In genomic region chr17:43820904-43821303, GRCm38 (mm10) we compare ENCODE assay signal across 17 mouse cellular contexts. TPM values are rescaled to one million over a fixed set of nuclear protein-coding genes. Genes with fewer than 3 reads are reported as not detected.
DNase-seq lines count a peak whose midpoint lies in the region; ATAC-seq lines count a peak whose summit lies in the region.
"Had no signal": no experiment of that assay in that cellular context is flagged by ENCODE, and none has a peak within 500 bp of the region (broad histone marks: within the 10 kb centered on the region; RNA-seq: fewer than 3 reads in every experiment).

No protein-coding gene starts in this region.

- no peak overlapping the region for H3K9ac ChIP-seq in forebrain, embryonic 15.5 days (replicated peaks)
- H3K9ac ChIP-seq in forebrain, embryonic 12.5 days, result no peak overlapping the region
- no peak overlapping the region for H3K9ac ChIP-seq in midbrain, embryonic 16.5 days (ENCODE audit: low read depth, low read length)
- no peak overlapping the region for H3K9ac ChIP-seq in midbrain, embryonic 11.5 days (ENCODE audit: low read length)
- H3K9ac ChIP-seq: hindbrain, embryonic 13.5 days; limb, embryonic 13.5 days; midbrain, embryonic 13.5 days had no signal

- H3K4me3 ChIP-seq in forebrain, embryonic 15.5 days, result no peak overlapping the region
- H3K4me3 ChIP-seq in forebrain, embryonic 12.5 days (replicated peaks), result no peak overlapping the region
- H3K4me3 ChIP-seq in midbrain, embryonic 16.5 days (ENCODE audit: low read depth, low read length), result no peak overlapping the region
- H3K4me3 ChIP-seq in midbrain, embryonic 11.5 days (ENCODE audit: low read depth, low read length), result no peak overlapping the region
- H3K4me3 ChIP-seq: heart, adult 2 months; hindbrain, embryonic 13.5 days; limb, embryonic 13.5 days; midbrain, embryonic 13.5 days had no signal

- H3K27ac ChIP-seq in forebrain, embryonic 15.5 days (replicated peaks), result no peak overlapping the region
- H3K27ac ChIP-seq in forebrain, embryonic 12.5 days, result no peak overlapping the region
- H3K27ac ChIP-seq in midbrain, embryonic 16.5 days (ENCODE audit: low read length), result peak overlapping the region; percentile 86; the same call in 1 of the 2 replicates
- H3K27ac ChIP-seq in midbrain, embryonic 11.5 days (ENCODE audit: low read depth, low read length), result no peak overlapping the region
- H3K27ac ChIP-seq: heart, adult 2 months; limb, embryonic 13.5 days had no signal

- H3K9me3 ChIP-seq in forebrain, embryonic 15.5 days, result no peaks in the 10 kb centered on the region
- H3K9me3 ChIP-seq in forebrain, embryonic 12.5 days, result no peaks in the 10 kb centered on the region
- no peaks in the 10 kb centered on the region for H3K9me3 ChIP-seq in midbrain, embryonic 16.5 days (replicated peaks; ENCODE audit: control insufficient read depth, low read length, poor library complexity, severe bottlenecking)
- H3K9me3 ChIP-seq in midbrain, embryonic 11.5 days (ENCODE audit: control insufficient read depth, low read length), result no peaks in the 10 kb centered on the region
- H3K9me3 ChIP-seq: hindbrain, embryonic 13.5 days; limb, embryonic 13.5 days; midbrain, embryonic 13.5 days had no signal

- WGBS in forebrain, embryonic 15.5 days, result 66% methylated on average over 2 of the region's 2 CpGs
- 86% methylated on average over 2 of the region's 2 CpGs for WGBS in forebrain, embryonic 12.5 days
- WGBS in midbrain, embryonic 16.5 days, result 81% methylated on average over 2 of the region's 2 CpGs
- WGBS in midbrain, embryonic 11.5 days, result 88% methylated on average over 2 of the region's 2 CpGs

- no peaks in the 10 kb centered on the region for H3K27me3 ChIP-seq in forebrain, embryonic 15.5 days
- no peaks in the 10 kb centered on the region for H3K27me3 ChIP-seq in forebrain, embryonic 12.5 days
- H3K27me3 ChIP-seq in midbrain, embryonic 16.5 days (ENCODE audit: control insufficient read depth, insufficient read depth, low read depth, low read length), result no peaks in the 10 kb centered on the region
- H3K27me3 ChIP-seq in midbrain, embryonic 11.5 days (ENCODE audit: control insufficient read depth, insufficient read depth, low read length), result no peaks in the 10 kb centered on the region
- H3K27me3 ChIP-seq: hindbrain, embryonic 13.5 days; limb, embryonic 13.5 days; midbrain, embryonic 13.5 days; Patski had no signal

- H3K36me3 ChIP-seq in forebrain, embryonic 15.5 days, result no peaks in the 10 kb centered on the region
- H3K36me3 ChIP-seq in forebrain, embryonic 12.5 days (replicated peaks), result no peaks in the 10 kb centered on the region
- H3K36me3 ChIP-seq in midbrain, embryonic 16.5 days (ENCODE audit: control insufficient read depth, insufficient read depth, low read length), result no peaks in the 10 kb centered on the region
- no peaks in the 10 kb centered on the region for H3K36me3 ChIP-seq in midbrain, embryonic 11.5 days (ENCODE audit: control insufficient read depth, insufficient read depth, low read length)
- H3K36me3 ChIP-seq: hindbrain, embryonic 13.5 days; limb, embryonic 13.5 days; midbrain, embryonic 13.5 days had no signal

- DNase-seq in midbrain, embryonic 11.5 days (ENCODE audit: low spot score, missing footprints), result no peak
- DNase-seq in cerebellum, adult 9-11 months, result peak; percentile 92
- DNase-seq in adrenal gland, adult 18-20 months (ENCODE audit: low spot score in 2 of 2), result no peak
- no peak for DNase-seq in adrenal gland, postnatal 14 days
- DNase-seq: heart, adult 2 months; kidney, adult 11 months; kidney, postnatal 36 days; lung, postnatal 36 days; right cerebral cortex, postnatal 14 days had no signal

- no peaks in the 10 kb centered on the region for H3K4me1 ChIP-seq in forebrain, embryonic 15.5 days
- H3K4me1 ChIP-seq in forebrain, embryonic 12.5 days, result no peaks in the 10 kb centered on the region; the same call in 1 of the 2 replicates
- H3K4me1 ChIP-seq in midbrain, embryonic 16.5 days (ENCODE audit: control insufficient read depth, insufficient read depth, low read length), result peaks cover 17% of the 10 kb centered on the region
- H3K4me1 ChIP-seq in midbrain, embryonic 11.5 days (ENCODE audit: control insufficient read depth, insufficient read depth, low read length), result no peaks in the 10 kb centered on the region
- H3K4me1 ChIP-seq: limb, embryonic 13.5 days had no signal

- ATAC-seq in forebrain, embryonic 15.5 days (replicated peaks), result peak; percentile 82
- no peak for ATAC-seq in forebrain, embryonic 12.5 days (ENCODE audit: low FRiP score)
- ATAC-seq in midbrain, embryonic 16.5 days, result no peak
- no peak for ATAC-seq in midbrain, embryonic 11.5 days (ENCODE audit: low FRiP score)
- ATAC-seq in megakaryocyte progenitor cell, adult 5-6 weeks (replicated peaks; ENCODE audit: poor library complexity), result peak; percentile 68
- ATAC-seq: midbrain, embryonic 13.5 days; Patski had no signal

- no peak overlapping the region for H3K4me2 ChIP-seq in forebrain, embryonic 15.5 days (replicated peaks)
- no peak overlapping the region for H3K4me2 ChIP-seq in forebrain, embryonic 12.5 days
- H3K4me2 ChIP-seq in midbrain, embryonic 16.5 days (ENCODE audit: low read length), result no peak overlapping the region
- no peak overlapping the region for H3K4me2 ChIP-seq in midbrain, embryonic 11.5 days
- H3K4me2 ChIP-seq: hindbrain, embryonic 13.5 days; limb, embryonic 13.5 days; midbrain, embryonic 13.5 days had no signal

RNA-seq across cellular contexts. Expression of gene Rcan2, which starts 19.8 kb away (rescaled TPM):
- 30.1 and 31.0 TPM in 2 replicates for polyA plus RNA-seq in forebrain, embryonic 15.5 days (2015; fragmentation: Nextera tagmentation; extraction: Ambion mirVana)
- polyA plus RNA-seq in forebrain, embryonic 12.5 days (2016; fragmentation: Nextera tagmentation; extraction: Ambion mirVana), result 25.5 and 26.6 TPM in 2 replicates
- polyA plus RNA-seq in midbrain, embryonic 16.5 days (2015; fragmentation: Nextera tagmentation; extraction: Ambion mirVana), result 126 and 133 TPM in 2 replicates
- polyA plus RNA-seq in midbrain, embryonic 11.5 days (2014; fragmentation: Nextera tagmentation; extraction: Ambion mirVana), result 9.0 and 12.0 TPM in 2 replicates
- total RNA-seq in megakaryocyte progenitor cell, adult 5-6 weeks (2015), result not detected in 2 replicates
- total RNA-seq in megakaryocyte progenitor cell, adult 5-6 weeks (2017), result not detected in 2 replicates
- 1 to 10 TPM; 4.7 to 6.5 TPM for total RNA-seq in adrenal gland, adult 18-20 months (2021)
- total RNA-seq in adrenal gland, postnatal 14 days (2021), result 4.3 and 5.9 TPM in 2 replicates

Comparison
In these comparisons a context has a peak if more than half of its experiments do, and no peak if none do; other contexts are left out.
1. ATAC-seq: peak in forebrain, embryonic 15.5 days (single experiment) and megakaryocyte progenitor cell, adult 5-6 weeks (single experiment); none in forebrain, embryonic 12.5 days (single experiment), midbrain, embryonic 16.5 days (single experiment) and midbrain, embryonic 11.5 days (single experiment).